Mouse (Mus musculus): Measurements from ENCODE around the gene Tsen54. TPM values are rescaled to one million over a fixed set of nuclear protein-coding genes. Genes with fewer than 3 reads are reported as not detected.

Tsen54 gene
- polyA plus RNA-seq (2012; rRNA removed): 29.9 and 48.0 TPM in 2 replicates

DNA sequence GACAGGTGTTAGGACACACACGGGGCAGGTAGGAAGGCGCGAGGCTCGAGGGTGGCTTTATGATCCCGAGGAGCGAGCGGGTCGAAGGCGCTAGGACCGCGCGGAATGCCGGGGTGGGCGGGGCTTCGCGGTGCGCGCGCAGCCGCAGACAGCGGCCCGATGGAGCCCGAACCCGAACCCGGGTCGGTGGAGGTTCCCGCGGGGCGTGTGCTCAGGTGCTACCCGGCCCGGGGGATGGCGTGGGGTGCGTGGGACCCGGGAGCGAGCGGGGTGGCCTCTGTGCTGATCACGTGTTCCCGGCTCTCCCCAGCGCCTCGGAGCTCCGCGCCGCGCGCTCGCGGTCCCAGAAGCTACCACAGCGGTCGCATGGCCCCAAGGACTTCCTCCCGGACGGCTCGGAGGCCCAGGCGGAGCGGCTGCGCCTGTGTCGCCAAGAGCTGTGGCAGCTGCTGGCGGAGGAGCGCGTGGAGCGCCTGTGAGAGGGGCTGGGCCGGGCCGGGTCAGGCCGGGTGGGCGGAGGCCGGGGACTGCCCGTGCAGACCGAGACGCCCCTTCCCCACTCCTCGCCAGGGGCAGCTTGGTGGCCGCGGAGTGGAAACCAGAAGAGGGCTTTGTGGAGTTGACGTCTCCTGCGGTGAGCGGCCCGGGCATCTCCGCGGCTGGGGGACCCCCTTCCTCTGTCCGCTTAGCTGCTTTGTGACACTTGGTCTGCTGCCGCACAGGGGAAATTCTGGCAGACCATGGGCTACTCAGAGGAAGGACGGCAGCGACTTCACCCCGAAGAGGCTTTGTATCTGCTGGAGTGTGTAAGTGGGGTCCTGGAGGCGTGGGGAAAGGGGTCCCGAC, at the start of gene Tsen54:
Gene Tsen54 (plus strand): TSS at position 120 of the 846 bp plus-strand sequence.

DNA sequence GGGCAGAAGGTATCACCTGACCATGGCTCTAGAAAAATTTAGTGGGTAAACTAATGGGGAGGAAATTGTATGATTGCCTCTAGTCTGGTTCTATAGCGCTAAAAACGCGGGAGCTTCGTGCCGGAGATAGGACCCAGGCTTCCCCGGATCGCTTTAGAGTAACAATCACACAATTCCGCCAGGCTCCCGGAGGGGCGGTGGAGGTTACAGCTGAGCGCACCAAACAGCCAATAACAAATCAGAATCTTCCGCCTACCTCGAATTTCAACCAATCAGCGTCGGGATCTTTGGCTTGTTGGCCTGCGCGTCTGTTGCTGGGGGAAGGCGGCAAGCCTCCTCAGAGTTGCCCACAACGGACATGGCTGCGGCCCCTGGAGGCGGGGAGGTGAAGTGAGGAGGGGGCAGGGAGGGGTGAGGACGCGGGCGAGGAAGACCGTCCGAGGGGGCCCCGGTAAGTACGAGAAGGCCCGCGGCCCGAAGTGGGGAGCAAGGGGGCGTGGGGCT, 49.4 kb upstream of the Tsen54 start, which contains the start of gene Tmem94:
Gene Tmem94 (plus strand): TSS at position 331 of the 504 bp plus-strand sequence.

DNA sequence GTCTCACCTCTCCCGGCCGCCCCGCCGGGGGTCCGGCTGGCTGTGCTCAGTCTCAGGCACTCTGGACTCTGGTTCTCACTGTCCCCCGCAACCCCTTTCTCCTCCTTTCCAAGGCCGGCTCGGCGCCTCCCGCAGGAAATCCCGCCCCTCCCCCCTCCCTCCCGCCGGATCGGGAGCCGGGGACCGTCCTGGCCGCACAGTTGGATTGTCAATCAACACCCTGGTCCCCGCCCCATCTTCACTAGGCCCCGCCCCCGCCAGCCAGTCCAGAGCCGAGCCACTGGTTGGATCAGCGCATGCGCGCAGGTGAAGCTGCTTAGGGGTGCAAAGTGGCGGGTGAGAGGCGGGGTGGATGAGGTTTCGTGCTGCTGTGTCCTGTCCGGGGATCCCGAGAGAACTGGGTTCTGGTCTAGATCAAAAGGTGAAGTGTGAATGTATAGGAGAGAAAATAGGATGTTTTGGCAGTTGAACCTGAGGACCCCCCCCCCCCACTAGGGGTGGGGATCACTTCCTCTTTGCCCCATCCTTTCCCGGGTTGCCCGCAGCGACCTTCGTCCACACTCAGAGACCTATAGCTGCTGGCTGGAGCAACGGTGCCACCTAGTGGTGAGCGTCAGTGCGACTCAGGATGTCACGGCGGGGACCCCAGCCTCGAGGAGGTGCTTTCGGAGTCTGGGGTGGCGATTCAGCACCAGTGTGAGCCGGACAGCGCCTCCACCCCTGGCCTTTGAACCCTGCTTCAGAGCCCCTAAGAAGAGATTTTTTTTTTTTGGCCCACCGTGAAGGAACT, 822 bp upstream of the Tsen54 start, which contains the start of gene Caskin2:
Gene Caskin2 (minus strand): TSS at position 133 of the 790 bp plus-strand sequence.

DNA sequence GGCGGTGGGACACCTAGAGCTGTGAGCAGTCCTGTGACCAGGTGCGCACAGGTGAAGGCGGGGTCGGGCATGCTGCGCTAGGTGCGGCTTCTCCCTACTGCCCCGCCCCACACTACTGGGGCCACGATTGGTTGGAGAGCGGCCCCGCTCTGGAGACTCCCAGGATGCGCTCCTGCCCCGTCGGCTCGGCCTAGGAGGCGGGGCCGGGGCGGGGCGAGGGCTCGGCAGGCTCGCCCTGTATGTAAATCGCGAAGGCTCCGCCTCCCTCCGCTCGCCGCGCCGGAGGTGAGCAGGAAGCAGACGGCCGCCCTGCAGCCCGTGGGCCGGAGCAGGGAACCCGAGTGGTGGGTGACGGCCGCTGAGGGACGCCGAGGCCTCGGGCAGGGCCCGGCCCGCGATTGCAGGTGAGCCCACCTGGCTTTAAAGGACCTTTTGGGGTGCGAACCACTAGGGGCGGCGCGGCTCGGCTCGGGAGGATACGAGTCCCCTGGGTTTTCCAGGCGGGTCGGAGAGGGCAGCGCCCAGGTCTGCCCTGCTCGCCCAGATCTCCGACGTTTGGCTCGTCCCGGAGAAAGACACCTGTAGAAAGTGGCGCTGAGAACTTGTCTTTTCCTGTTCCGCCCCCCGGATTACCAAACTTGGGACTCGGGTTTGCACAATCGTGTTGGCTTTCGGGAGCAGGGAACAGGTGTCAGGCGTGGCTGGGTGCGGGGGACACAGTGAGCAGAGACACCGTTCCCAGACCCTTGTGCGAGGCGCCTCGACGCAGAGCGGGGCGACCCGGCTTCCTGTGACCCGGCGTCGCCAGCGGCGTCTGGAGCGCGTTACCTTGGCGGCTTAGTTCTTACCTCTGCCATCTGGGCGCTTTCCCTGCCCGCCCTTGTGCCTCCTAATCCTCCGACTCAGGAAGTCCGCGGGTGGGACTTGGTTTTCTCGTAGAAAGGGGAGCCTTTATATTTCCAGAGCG, 9.5 kb downstream of the Tsen54 start, which contains the start of gene Llgl2:
Gene Llgl2 (plus strand): TSS at position 276 of the 967 bp plus-strand sequence.

DNA sequence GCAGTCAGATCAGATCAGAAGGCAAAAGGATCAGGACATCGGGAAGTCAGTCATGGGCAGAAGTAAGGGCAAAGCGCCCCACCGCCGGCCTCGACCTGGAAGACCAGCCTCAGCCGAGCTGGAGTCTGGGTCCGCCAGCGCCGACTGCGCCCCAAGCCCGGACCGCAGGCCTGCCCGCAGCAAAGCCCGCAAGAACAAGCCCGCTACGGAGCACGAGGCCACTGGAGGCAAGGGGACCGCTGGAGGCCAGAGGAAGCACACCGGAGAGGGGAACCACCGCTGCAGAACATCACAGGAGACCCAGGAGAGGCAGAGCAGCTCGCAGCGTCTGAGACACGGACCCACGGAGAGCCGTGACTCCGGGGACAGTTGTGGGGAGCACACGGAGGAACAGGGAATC, 43.8 kb downstream of the Tsen54 start, which contains the start of gene Myo15b:
Gene Myo15b (plus strand): TSS at position 53 of the 400 bp plus-strand sequence.

Other genes starting within 250 kb of the Tsen54 start
- 7.9 and 9.3 TPM in 2 replicates for gene Mrps7, start 210.8 kb upstream of the Tsen54 start, polyA plus RNA-seq (2012; rRNA removed)
- 6.8 and 15.8 TPM in 2 replicates for gene Gga3, start 210.7 kb upstream of the Tsen54 start, polyA plus RNA-seq (2012; rRNA removed)
- gene Mif4gd, start 201.8 kb upstream of the Tsen54 start, polyA plus RNA-seq (2012; rRNA removed): 34.3 and 37.0 TPM in 2 replicates
- gene Slc25a19, start 186.4 kb upstream of the Tsen54 start, polyA plus RNA-seq (2012; rRNA removed): 10.9 and 14.6 TPM in 2 replicates
- 14.7 and 17.2 TPM in 2 replicates for gene Grb2, start 106.1 kb upstream of the Tsen54 start, polyA plus RNA-seq (2012; rRNA removed)
- 43.3 and 44.3 TPM in 2 replicates for gene Tmem94, start 49.3 kb upstream of the Tsen54 start, polyA plus RNA-seq (2012; rRNA removed)
- 26.5 and 26.7 TPM in 2 replicates for gene Caskin2, start 1.1 kb upstream of the Tsen54 start, polyA plus RNA-seq (2012; rRNA removed)
- 187 and 224 TPM in 2 replicates for gene Llgl2, start 9.3 kb downstream of the Tsen54 start, polyA plus RNA-seq (2012; rRNA removed)
- gene Myo15b, start 43.7 kb downstream of the Tsen54 start, polyA plus RNA-seq (2012; rRNA removed): 25.2 and 34.4 TPM in 2 replicates
- 2.9 and 4.1 TPM in 2 replicates for gene Smim5, start 85.2 kb downstream of the Tsen54 start, polyA plus RNA-seq (2012; rRNA removed)
- 24.8 and 28.5 TPM in 2 replicates for gene Smim6, start 97.3 kb downstream of the Tsen54 start, polyA plus RNA-seq (2012; rRNA removed)
- 13.2 and 13.4 TPM in 2 replicates for gene Sap30bp, start 118.6 kb downstream of the Tsen54 start, polyA plus RNA-seq (2012; rRNA removed)
- gene Recql5, start 118.8 kb downstream of the Tsen54 start, polyA plus RNA-seq (2012; rRNA removed): 9.7 and 12.0 TPM in 2 replicates
- 37.3 and 46.8 TPM in 2 replicates for gene Itgb4, start 160.0 kb downstream of the Tsen54 start, polyA plus RNA-seq (2012; rRNA removed)
- 47.5 and 60.9 TPM in 2 replicates for gene Galk1, start 198.0 kb downstream of the Tsen54 start, polyA plus RNA-seq (2012; rRNA removed)
- gene H3f3b, start 213.2 kb downstream of the Tsen54 start, polyA plus RNA-seq (2012; rRNA removed): 64.3 and 74.4 TPM in 2 replicates
- gene Unk, start 215.6 kb downstream of the Tsen54 start, polyA plus RNA-seq (2012; rRNA removed): 11.0 and 11.8 TPM in 2 replicates